Mouse (Mus musculus) liver, postnatal 0 days (tissue): ENCODE measurements at regions not wholly inside any gene's neighbourhood (a gene's known extent, or its start where the extent isn't known, plus 50 kb on each side); places are given as distances from the start of the nearest gene placed in this dataset.

Experiments
- CTCF ChIP-seq: sonication (generic); IDR thresholded peaks from 2 replicates; pipeline ENCODE4 v1.5.1; 2016; ENCODE audit warnings: antibody characterized with exemption, low read depth
- EP300 ChIP-seq: IDR thresholded peaks from 2 replicates; pipeline ENCODE4 v1.6.1; 2016; ENCODE audit warnings: antibody characterized with exemption, low read depth, mild to moderate bottlenecking

GRCm38 (mm10) chr9:40607941-40608340 lies 62.5 kb upstream of the Gm21915 start:
- TF ChIP-seq CTCF: no peak
- no peak for TF ChIP-seq EP300
